Mouse (Mus musculus): ENCODE measurements at regions not wholly inside any gene's neighbourhood (a gene's known extent, or its start where the extent isn't known, plus 50 kb on each side); places are given as distances from the start of the nearest gene placed in this dataset.

DNA sequence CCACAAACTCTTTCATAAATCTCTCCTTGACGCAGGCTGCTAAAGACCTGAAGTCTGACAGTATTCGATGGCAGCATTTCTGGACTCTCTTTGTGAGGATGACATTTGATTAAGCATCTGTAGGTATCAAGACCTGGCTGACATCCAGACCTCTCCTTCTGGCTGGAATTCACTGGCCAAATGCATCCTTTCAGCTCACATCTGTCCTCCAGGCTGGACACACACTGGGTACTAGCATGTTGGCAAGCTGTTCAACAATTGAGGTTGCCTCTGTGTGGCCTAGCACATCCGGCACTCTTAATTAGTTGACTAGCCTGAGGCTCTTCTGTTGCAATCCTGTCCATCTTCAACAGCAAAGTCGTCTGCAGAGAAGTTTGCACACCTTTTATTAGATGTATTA, 197.8 kb upstream of the Sgcd start:
- TF ChIP-seq POLR2A (IDR thresholded peaks at IDR 0.05; ENCODE audit: borderline replicate concordance, insufficient read depth, low read length) (no peak), CTCF (IDR thresholded peaks at IDR 0.05; ENCODE audit: borderline replicate concordance, insufficient read depth, low read depth, low read length) (no peak)
